Mouse (Mus musculus): Measurements from ENCODE around the gene Lrrc8e. TPM values are rescaled to one million over a fixed set of nuclear protein-coding genes. Genes with fewer than 3 reads are reported as not detected.

Gene Lrrc8e
- 0.05 TPM in 1 of 2 replicates, not detected in the other for polyA plus RNA-seq (2014; fragmentation: Nextera tagmentation; extraction: Ambion mirVana)

DNA sequence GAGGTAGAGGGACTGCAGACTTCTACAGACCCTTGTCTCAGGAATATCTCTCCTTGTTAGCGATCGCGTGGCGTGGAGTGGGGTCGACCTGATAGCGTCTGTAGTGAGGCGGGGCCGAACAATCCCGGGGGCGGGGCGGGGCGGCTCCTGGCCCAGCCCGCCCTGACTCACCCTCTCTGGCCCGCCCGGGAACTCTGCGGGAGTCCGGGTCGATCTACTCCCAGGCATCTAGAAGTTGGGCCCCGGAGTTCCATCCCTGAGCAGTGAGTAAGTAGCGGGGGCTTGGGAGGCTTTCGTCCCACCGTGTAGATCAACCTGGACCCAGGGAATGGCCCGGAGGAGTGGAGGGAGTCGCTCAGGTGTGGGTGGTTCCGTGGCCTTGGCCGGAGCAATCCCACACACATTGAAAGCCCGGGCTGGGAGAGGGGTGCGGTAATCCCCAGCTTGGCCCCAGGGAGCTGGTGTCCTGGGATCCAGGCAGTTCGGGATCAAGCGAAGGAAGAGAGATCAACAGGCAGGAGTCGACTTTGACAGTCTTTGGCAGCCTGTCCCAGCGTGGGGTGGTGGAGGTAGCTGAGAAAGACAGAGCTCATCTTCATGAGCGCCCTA is at the start of gene Lrrc8e:
Lrrc8e (plus strand) TSS at position 89 of the 609 bp plus-strand sequence.
- no peak for ATAC-seq (ENCODE audit: low FRiP score)

DNA sequence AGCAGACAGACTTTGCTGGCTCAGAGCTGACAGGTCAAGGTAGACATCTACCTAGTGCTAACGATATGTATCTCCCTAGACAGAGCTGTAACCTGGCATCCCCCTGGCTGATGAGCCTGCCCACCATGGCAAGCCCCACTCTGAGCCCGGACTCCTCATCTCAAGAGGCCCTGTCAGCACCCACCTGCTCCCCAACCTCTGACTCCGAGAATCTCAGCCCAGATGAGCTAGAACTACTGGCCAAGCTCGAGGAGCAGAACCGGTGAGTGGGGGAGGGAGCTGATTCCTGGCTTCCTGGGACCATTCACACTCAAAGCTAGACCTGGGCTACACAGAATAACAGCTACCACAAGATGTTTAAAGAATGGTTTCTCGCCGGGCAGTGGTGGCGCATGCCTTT is 43.2 kb upstream of the Lrrc8e start:
- Histone ChIP-seq H3K9me3 (ENCODE audit: control insufficient read depth, low read length) (no peaks in the 10 kb centered on the region), H3K27me3 (ENCODE audit: control insufficient read depth, insufficient read depth, low read length) (no peaks in the 10 kb centered on the region), H3K4me2 (replicated peaks) (no peak overlapping the region), H3K4me3 (replicated peaks; ENCODE audit: low read length) (no peak overlapping the region), H3K36me3 (replicated peaks; ENCODE audit: control insufficient read depth, insufficient read depth) (peaks cover 68% of the 10 kb centered on the region), H3K9ac (no peak overlapping the region), H3K27ac (no peak overlapping the region), H3K4me1 (replicated peaks; ENCODE audit: control insufficient read depth, insufficient read depth, low read length) (no peaks in the 10 kb centered on the region)
- ATAC-seq (ENCODE audit: low FRiP score) (no peak), DNase-seq (ENCODE audit: low spot score) (no peak)
- 87% methylated on average over 8 of the region's 8 CpGs for WGBS

More for the DNA sequence above, at the start of gene Lrrc8e:
- Histone ChIP-seq H3K27ac (no peak within 1 kb of the TSS), H3K9me3 (ENCODE audit: control insufficient read depth, low read length) (no peaks in the 10 kb centered on the region), H3K36me3 (replicated peaks; ENCODE audit: control insufficient read depth, insufficient read depth) (no peaks in the 10 kb centered on the region), H3K27me3 (ENCODE audit: control insufficient read depth, insufficient read depth, low read length) (peaks cover 23% of the 10 kb centered on the region), H3K4me1 (replicated peaks; ENCODE audit: control insufficient read depth, insufficient read depth, low read length) (no peaks in the 10 kb centered on the region), H3K4me3 (replicated peaks; ENCODE audit: low read length) (peak within 1 kb of the TSS; percentile 12; the same call in 1 of the 2 replicates), H3K4me2 (replicated peaks) (peak within 1 kb of the TSS; percentile 28), H3K9ac (no peak within 1 kb of the TSS)
- no peak for DNase-seq (ENCODE audit: low spot score)
- 3% methylated on average over 32 of the region's 33 CpGs for WGBS

DNA sequence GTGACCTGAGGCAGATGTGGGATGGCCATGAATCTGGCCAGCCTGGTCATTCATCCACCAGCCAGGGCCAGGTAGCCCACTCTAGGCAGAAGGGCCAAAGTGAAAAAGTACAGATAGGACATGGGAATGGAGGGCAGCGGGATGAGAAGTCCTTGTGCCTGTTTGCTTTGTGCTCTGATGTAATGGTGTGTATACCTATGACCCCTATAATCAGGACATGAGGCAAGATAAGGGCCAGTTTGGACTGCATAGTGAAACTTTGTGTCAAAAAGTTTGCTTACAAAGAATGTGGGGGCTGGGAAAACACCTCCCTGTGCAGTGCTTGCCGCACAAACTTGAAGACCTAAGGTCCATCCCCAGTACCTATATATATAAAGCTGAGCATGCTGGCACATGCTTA is 40.5 kb upstream of the Lrrc8e start:
- H3K9ac ChIP-seq: no peak overlapping the region
- no peak overlapping the region for H3K4me3 ChIP-seq (replicated peaks; ENCODE audit: low read length)
- 95% methylated on average over 2 of the region's 2 CpGs for WGBS
- ATAC-seq (ENCODE audit: low FRiP score): no peak
- no peaks in the 10 kb centered on the region for H3K4me1 ChIP-seq (replicated peaks; ENCODE audit: control insufficient read depth, insufficient read depth, low read length)
- no peaks in the 10 kb centered on the region for H3K9me3 ChIP-seq (ENCODE audit: control insufficient read depth, low read length)
- DNase-seq (ENCODE audit: low spot score): no peak
- H3K4me2 ChIP-seq (replicated peaks): no peak overlapping the region
- no peaks in the 10 kb centered on the region for H3K27me3 ChIP-seq (ENCODE audit: control insufficient read depth, insufficient read depth, low read length)
- H3K36me3 ChIP-seq (replicated peaks; ENCODE audit: control insufficient read depth, insufficient read depth): peaks cover 71% of the 10 kb centered on the region
- H3K27ac ChIP-seq: no peak overlapping the region

DNA sequence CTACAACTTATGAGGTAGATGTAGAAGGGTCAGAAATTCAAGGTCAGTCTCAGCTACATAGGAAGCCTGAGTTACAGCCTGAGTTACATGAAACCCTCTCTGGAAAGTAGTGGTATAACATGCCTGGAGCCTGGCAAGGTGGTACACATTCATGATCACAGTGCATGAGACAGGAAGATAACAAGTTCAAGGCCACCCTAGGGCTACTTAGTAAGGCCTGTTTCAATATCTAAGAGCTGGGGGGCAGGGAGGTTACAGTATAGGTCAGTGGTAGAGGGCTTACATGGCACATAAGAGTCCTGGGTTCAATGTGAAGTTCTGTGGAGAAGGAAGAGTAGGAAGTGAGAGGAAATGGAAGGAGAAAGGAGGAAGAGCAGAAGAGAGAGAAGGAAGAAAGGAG is 38.0 kb upstream of the Lrrc8e start:
- H3K4me2 ChIP-seq (replicated peaks): no peak overlapping the region
- DNase-seq (ENCODE audit: low spot score): no peak
- no peaks in the 10 kb centered on the region for H3K9me3 ChIP-seq (ENCODE audit: control insufficient read depth, low read length)
- no peak overlapping the region for H3K9ac ChIP-seq
- H3K36me3 ChIP-seq (replicated peaks; ENCODE audit: control insufficient read depth, insufficient read depth): peaks cover 72% of the 10 kb centered on the region
- H3K4me1 ChIP-seq (replicated peaks; ENCODE audit: control insufficient read depth, insufficient read depth, low read length): peaks cover 12% of the 10 kb centered on the region
- no peak overlapping the region for H3K27ac ChIP-seq
- ATAC-seq (ENCODE audit: low FRiP score): no peak
- H3K27me3 ChIP-seq (ENCODE audit: control insufficient read depth, insufficient read depth, low read length): no peaks in the 10 kb centered on the region
- no peak overlapping the region for H3K4me3 ChIP-seq (replicated peaks; ENCODE audit: low read length)

DNA sequence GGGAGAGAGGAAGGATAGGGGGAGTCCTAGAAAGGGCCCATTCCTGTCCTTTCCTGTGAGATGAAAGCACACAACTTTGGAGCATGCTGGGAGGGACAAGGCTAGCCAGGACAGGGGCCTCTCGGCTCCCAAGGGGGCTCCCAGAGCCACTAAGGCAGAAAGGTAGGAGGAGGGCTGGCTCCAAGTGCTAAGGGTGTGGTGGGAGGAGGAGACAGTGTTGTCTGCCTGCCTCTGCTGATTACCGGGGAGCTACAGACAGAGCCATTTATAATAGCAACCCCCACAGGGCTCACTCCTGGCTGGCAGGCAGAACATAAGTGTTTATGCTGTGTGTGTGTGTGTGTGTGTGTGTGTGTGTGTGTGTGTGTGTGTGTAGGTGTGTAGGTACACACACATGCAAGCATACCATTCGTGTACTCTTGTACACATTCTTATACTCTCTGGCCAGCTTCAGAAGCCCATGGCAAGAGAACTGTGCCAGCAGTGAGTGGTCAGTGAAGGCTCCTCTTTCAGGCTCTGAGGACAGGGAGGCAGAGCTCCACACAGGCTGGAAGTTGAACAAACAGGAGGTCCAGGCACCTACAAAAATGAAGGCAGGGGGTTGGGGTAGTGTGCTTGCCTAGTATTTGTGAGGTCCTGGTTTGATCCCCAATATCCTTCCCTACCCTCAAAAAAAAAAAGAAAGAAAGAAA is 37.5 kb upstream of the Lrrc8e start:
- Histone ChIP-seq H3K4me2 (replicated peaks) (no peak overlapping the region), H3K9ac (no peak overlapping the region), H3K36me3 (replicated peaks; ENCODE audit: control insufficient read depth, insufficient read depth) (peaks cover 72% of the 10 kb centered on the region), H3K4me3 (replicated peaks; ENCODE audit: low read length) (no peak overlapping the region), H3K27me3 (ENCODE audit: control insufficient read depth, insufficient read depth, low read length) (no peaks in the 10 kb centered on the region), H3K9me3 (ENCODE audit: control insufficient read depth, low read length) (no peaks in the 10 kb centered on the region), H3K4me1 (replicated peaks; ENCODE audit: control insufficient read depth, insufficient read depth, low read length) (peaks cover 12% of the 10 kb centered on the region), H3K27ac (no peak overlapping the region)
- ATAC-seq (ENCODE audit: low FRiP score) (no peak), DNase-seq (ENCODE audit: low spot score) (no peak)
- WGBS: 39% methylated on average over 3 of the region's 3 CpGs

DNA sequence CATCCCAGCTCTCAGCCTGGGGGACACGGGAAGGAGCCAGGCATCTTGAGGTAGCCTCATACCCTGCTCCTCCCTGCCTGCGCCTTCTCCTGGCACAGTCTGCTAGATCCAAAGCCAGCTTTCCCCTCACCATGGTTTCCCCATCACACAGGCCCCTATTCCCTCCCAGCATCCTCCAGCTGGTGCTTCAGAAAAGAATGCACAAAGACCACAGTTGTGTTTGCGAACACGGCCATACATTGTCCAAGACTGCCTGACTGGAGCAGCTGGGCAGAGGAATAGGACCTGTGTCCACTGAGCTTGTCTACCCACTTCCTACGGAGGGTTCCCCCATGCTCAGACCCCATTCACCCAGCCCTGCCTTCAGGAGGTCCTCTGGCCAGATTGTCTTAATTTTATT is 34.3 kb upstream of the Lrrc8e start:
- 32% methylated on average over 5 of the region's 5 CpGs for WGBS
- DNase-seq (ENCODE audit: low spot score): peak; percentile 44
- no peak overlapping the region for H3K9ac ChIP-seq
- H3K4me3 ChIP-seq (replicated peaks; ENCODE audit: low read length): no peak overlapping the region
- H3K27ac ChIP-seq: peak overlapping the region; percentile 78
- no peaks in the 10 kb centered on the region for H3K27me3 ChIP-seq (ENCODE audit: control insufficient read depth, insufficient read depth, low read length)
- H3K9me3 ChIP-seq (ENCODE audit: control insufficient read depth, low read length): no peaks in the 10 kb centered on the region
- ATAC-seq (ENCODE audit: low FRiP score): peak; percentile 47
- H3K36me3 ChIP-seq (replicated peaks; ENCODE audit: control insufficient read depth, insufficient read depth): peaks cover 71% of the 10 kb centered on the region
- H3K4me1 ChIP-seq (replicated peaks; ENCODE audit: control insufficient read depth, insufficient read depth, low read length): peaks cover 12% of the 10 kb centered on the region
- H3K4me2 ChIP-seq (replicated peaks): no peak overlapping the region

DNA sequence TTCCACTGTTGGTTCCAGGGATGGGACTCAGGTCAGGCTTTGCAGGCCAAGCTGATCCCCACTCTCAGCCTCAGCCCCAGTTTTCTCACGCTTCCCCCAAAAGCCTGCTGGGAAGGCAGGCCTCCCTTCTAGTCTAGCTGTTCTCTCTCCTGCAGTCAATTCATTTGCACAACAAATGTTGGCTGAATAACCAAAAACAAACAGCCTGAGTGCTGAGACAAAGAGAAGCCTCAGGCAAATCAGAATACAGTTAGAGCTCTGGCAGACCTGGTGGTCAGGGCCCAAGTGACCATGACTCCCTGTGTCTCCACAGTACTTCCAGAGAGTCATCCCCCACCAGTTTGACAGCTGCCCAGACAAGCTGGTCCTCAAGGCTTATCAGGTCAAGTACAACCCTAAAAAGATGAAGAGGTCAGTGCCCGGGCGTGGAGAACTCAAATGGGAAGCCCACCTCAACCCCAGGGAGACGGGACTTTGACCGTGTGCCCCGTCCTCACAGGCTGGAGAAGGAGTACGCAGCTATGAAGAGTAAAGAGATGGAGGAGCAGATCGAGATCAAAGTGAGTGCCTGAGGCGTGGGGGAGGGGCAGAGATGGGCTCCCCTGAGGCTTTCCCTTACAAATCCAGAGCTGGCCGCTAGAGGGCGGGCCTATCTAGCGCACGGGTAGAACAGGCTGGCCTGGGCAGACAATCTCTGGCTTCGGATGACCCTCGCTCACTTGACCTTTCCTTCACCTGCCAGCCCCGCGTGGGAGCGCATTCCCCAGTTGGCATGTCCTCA is 33.6 kb upstream of the Lrrc8e start:
- H3K36me3 ChIP-seq (replicated peaks; ENCODE audit: control insufficient read depth, insufficient read depth): peaks cover 71% of the 10 kb centered on the region
- no peak overlapping the region for H3K9ac ChIP-seq
- H3K4me2 ChIP-seq (replicated peaks): no peak overlapping the region
- no peaks in the 10 kb centered on the region for H3K9me3 ChIP-seq (ENCODE audit: control insufficient read depth, low read length)
- no peak overlapping the region for H3K4me3 ChIP-seq (replicated peaks; ENCODE audit: low read length)
- peak overlapping the region; percentile 78 for H3K27ac ChIP-seq
- DNase-seq (ENCODE audit: low spot score) (peak; percentile 86), ATAC-seq (ENCODE audit: low FRiP score) (peak; percentile 85)
- WGBS: 3% methylated on average over 18 of the region's 18 CpGs
- no peaks in the 10 kb centered on the region for H3K27me3 ChIP-seq (ENCODE audit: control insufficient read depth, insufficient read depth, low read length)
- peaks cover 12% of the 10 kb centered on the region for H3K4me1 ChIP-seq (replicated peaks; ENCODE audit: control insufficient read depth, insufficient read depth, low read length)

DNA sequence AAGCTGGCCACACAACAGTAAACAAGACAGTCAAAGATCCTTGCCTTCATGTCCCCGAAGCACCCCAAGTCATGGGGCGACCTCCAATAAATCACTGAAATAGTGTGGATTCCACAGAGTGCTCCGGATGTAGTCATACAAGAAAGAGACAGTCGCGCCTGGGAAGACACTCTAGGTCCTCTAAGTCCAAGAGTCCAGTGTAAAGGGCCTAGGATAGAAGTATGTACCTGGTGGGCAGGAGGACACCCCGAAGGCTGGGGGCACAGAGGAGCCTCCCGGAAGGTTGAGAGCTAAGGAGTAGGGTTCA is 33.1 kb upstream of the Lrrc8e start:
- H3K4me2 ChIP-seq (replicated peaks): no peak overlapping the region
- no peak overlapping the region for H3K9ac ChIP-seq
- H3K4me1 ChIP-seq (replicated peaks; ENCODE audit: control insufficient read depth, insufficient read depth, low read length): peaks cover 12% of the 10 kb centered on the region
- no peak for DNase-seq (ENCODE audit: low spot score)
- WGBS: 52% methylated on average over 7 of the region's 7 CpGs
- ATAC-seq (ENCODE audit: low FRiP score): no peak
- no peak overlapping the region for H3K4me3 ChIP-seq (replicated peaks; ENCODE audit: low read length)
- 0 out of 2 replicates have a peak overlapping the region, but pooled peaks have one; percentile 32 for H3K27ac ChIP-seq
- no peaks in the 10 kb centered on the region for H3K9me3 ChIP-seq (ENCODE audit: control insufficient read depth, low read length)
- H3K27me3 ChIP-seq (ENCODE audit: control insufficient read depth, insufficient read depth, low read length): no peaks in the 10 kb centered on the region
- H3K36me3 ChIP-seq (replicated peaks; ENCODE audit: control insufficient read depth, insufficient read depth): peaks cover 69% of the 10 kb centered on the region

DNA sequence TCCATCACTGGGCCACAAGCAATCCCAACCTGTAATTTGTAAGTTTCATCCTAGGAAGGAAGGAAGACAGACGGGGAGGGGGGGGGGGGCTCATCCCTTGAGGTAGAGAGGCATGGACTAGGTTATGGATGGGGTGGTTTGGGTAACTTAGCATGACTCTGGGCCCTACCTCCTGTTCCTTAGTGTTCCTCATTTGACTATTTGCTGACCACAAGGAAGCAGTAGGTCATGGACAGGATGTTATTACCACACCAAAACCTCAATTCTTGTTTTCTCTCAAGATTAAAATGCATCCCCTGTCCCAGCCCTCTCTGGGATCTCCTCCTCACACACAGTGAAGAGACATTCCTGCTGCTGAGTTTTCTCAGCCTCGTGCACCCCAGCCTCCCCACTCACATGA is 25.3 kb upstream of the Lrrc8e start:
- no peaks in the 10 kb centered on the region; the same call in 1 of the 2 replicates for H3K4me1 ChIP-seq (replicated peaks; ENCODE audit: control insufficient read depth, insufficient read depth, low read length)
- DNase-seq (ENCODE audit: low spot score) (no peak), ATAC-seq (ENCODE audit: low FRiP score) (no peak)
- no peak overlapping the region for H3K27ac ChIP-seq
- peaks cover 14% of the 10 kb centered on the region; the same call in 1 of the 2 replicates for H3K27me3 ChIP-seq (ENCODE audit: control insufficient read depth, insufficient read depth, low read length)
- no peak overlapping the region for H3K4me3 ChIP-seq (replicated peaks; ENCODE audit: low read length)
- H3K9me3 ChIP-seq (ENCODE audit: control insufficient read depth, low read length): no peaks in the 10 kb centered on the region
- 62% methylated on average over 2 of the region's 2 CpGs for WGBS
- no peak overlapping the region for H3K4me2 ChIP-seq (replicated peaks)
- no peak overlapping the region for H3K9ac ChIP-seq
- peaks cover 90% of the 10 kb centered on the region for H3K36me3 ChIP-seq (replicated peaks; ENCODE audit: control insufficient read depth, insufficient read depth)

All from hindbrain, embryonic 14.5 days (tissue).